Mouse (Mus musculus) stomach, postnatal 0 days (tissue): ENCODE data around the gene Olfr410.

Experiments used
- CTCF ChIP-seq: IDR thresholded peaks from 2 replicates; pipeline ENCODE4 v1.5.1; 2016; ENCODE audit warnings: antibody characterized with exemption, low read depth, mild to moderate bottlenecking, moderate library complexity
- EP300 ChIP-seq: optimal IDR thresholded peaks from 2 replicates; pipeline ENCODE3; 2016; ENCODE audit warnings: antibody characterized with exemption

DNA sequence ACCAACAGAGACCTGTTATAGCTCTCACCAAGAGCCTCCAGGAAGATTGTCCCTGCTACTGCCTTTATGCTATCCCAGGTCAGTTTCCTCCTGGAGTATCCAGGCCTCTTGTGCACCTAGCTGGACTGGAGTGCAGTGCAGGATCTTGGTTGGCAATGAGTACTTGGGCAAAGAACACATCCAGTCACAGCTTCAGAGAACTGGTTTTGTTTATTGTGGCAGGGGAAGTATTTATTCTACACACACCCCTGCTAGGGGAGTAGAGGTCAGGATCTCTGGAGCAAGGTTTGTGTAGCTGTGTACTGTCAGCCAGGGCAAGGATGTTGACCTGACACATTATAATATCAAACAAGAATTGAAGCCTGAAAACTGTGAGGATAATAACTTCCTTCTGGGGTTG lies 9.1 kb downstream of the Olfr410 start:
- TF ChIP-seq CTCF (no peak), EP300 (no peak)
